Mouse (Mus musculus) 3T3-L1 (cell line): Measurements from ENCODE around the gene Hsd17b3.
A peak's percentile ranks its signal among the peaks of the same experiment; 100 is the strongest.
"Not testable (repeated sequence)": the region's sequence is repeated elsewhere in the genome, so short reads cannot be mapped to it uniquely, and the experiment has no call there.

Source experiments
- DNase-seq: peaks from one replicate; pipeline ENCODE4 v3.0.0-alpha.2; 2015; ENCODE audit warnings: low read depth, low spot score

Hsd17b3 gene

DNA sequence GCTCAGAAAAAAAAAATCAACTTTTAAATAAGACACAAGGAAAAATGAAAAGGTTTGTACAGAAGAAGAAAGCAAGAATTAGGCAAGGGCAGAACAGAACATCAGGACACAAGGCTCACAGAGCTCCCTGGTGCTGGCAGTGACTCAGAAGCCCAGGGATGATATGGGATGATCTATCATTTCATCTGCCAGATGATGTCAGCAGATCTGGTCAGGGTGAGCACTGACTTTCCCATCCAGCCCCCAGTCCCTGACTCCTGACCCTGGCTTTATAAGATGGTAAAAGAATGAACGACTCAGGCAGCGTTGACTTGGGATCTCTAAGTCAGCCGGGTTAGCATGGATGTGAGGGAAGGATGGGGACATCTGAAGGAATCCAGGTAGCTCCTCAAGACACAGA is 5.7 kb downstream of the Hsd17b3 start:
- no peak for DNase-seq

DNA sequence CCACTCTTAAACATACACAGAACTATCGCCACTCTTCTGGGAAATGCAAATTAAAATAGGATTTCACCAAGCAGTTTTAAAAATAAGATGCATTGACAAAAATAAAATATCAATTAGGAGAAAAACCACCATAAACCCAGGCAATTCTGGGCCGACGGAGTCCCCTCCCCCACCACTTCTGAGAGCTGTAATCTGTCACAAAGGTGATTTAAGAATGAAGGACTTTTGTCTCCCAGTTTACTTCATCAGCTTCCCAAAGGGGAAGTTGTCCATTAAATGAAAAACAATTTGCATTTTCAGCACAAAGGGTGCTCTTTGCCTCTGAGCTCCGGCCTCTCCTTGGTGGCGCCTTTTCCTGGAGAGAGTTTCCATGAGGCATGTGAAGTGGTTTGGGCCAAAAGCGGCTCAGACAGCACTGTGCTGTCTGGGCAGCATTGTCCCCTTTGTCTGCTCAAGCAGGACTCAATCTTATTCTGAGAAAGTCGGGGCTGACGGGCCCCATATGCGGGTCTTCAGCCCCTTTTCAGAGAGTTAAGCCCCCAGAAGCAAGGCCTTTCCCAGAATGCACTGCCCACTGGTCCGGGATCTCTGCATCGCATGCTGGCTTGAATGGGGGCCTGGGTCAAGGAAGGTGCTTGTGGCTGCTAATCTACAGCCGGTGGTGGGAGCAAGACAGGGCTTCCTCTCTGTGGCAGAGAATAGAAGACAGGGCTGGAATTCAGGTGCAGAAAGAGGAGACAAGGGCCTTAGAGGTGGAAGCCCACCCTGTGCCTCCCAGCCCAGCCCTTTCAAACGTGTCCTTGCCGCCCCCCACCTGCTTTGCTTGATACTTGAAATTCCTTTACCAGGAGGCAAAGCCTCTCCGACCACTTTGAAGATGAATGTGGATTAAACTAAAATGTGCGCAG is 7.8 kb downstream of the Hsd17b3 start:
- DNase-seq: no peak

DNA sequence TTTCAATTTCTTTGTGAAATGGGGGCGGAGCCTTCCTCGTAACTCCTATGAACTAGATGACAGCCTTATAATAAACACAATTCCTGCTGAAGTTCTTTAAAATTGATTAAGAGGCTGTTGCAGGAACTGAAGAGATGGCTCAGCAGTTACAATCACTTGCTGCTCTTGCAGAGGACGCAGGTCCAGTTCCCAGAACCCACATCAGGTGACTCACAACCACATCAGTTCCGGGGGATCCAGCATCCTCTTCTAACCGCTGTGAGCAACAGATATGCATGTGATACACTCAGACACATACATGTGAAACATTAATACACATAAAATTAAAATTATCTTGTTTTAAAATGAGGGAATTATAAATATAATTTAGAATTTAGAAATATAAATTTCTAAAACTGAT is 11.4 kb downstream of the Hsd17b3 start:
- no peak for DNase-seq

DNA sequence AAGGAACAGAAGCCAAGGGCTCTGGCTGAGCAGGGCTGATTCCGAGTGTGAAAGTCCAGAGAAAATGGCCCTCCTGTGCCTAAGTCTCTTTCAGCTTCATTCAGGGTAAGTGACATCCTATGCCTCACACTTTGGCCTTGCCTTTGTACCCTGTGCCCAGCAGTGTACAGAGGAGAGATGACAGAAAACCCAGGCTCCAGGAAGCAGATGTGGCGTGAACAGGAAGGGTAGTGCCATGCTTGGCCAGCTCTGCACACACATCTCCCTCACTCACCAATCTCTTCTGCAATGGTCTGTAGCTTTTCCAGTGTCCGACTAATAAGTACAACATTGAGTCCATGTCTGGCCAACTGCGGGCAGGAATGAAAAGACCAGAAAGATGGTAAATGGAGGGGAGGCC is 13.0 kb downstream of the Hsd17b3 start:
- no peak for DNase-seq

DNA sequence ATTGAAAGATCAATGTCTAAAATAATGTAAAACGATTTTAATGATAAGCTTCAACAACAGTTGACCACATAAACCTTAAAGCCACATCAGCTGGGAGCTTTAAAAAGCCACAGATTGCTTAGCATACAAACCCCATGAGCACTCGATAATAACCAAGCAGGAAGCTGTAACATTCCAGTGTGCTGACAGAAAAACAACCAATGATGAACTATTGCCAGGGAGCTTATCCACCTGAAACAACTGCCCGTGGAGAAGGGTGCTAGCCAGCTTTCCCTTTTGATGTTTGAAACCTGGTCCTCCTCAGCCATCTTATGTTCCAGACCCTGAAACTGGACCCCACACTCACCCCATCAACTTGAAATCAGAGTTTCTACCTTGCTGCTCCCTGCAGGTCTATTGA is 22.4 kb downstream of the Hsd17b3 start:
- no peak for DNase-seq

DNA sequence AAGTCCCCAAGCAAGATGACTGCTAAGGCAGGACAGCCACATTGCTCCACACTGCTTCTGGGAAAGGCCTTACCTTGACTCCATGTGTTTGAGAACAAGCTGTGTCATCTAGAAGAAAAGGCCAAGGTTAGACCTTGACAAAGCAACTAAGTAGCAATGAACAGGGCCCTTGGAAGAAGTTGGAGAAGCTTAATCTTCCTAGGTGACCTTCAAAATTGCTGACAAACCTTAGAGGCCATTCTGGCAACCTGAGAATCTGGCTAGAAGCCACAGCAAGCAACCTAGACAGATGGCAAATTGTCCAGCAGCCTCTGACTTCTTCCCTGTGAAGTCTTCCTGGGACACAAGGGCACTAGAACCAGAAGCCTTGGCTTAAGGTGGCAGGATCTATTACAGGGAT is 24.8 kb downstream of the Hsd17b3 start:
- DNase-seq: no peak

DNA sequence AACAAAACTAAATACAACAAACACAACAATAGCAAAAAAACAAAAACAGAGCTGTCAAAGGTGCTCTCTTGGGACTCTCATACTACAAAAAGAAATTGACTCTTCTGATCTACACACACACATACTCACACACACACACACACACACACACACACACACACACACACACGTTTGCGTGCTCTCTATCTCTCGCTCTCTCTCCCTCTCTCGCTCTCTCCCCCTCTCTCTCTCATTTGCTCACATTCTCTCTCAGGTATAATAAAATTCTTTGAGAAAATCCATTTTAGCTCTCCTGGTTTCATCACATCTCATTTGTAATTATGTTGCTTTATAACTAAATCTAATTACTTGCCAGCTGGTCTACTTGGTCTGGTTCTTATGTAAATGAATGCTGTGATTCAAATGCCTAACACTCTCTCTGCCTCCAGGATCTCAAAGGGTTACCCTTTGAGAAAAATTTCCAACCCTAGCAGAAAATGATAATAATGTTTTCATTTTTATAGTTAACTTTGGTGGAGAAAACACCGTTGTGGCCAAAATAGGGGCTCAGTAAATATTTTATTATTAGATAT is 28.0 kb downstream of the Hsd17b3 start:
- no peak for DNase-seq

DNA sequence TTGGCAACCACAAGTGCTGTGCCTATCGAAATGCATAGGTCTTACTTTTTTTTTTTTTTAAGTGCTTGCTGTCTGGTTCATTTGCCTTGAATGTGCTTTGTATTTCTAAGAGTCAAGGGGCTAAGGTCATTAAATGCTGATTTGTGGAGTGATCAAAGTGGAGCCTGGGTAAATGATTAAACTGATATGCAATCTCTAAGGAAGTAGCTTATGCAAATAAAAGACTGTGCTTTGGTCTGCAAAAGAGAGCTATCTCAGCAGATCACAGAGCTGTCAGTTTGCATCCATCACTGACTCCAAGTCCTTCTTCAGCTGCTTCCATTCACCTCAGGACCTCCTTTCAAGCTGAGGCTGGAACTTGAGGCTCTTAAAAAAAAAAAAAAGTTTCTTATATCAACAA is 35.1 kb downstream of the Hsd17b3 start:
- DNase-seq: no peak

DNA sequence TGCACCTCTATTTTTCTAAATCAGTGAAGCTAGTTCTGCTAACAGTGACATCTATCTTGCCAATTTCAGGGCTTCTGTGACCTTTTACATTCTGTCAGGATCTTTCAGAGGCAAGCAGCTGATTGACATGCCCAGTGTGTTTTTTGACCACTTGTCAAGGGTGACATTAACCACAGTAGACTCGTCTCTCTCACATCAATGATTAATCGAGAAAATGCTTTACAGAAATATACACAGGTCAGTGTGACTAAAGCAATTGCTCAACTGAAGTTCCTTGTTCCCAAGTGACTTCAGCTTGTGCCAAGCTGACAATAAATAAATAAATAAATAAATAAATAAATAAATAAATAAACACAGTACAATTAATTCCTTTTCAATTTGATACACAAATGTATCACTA is 36.7 kb downstream of the Hsd17b3 start:
- DNase-seq: not testable (repeated sequence)

DNA sequence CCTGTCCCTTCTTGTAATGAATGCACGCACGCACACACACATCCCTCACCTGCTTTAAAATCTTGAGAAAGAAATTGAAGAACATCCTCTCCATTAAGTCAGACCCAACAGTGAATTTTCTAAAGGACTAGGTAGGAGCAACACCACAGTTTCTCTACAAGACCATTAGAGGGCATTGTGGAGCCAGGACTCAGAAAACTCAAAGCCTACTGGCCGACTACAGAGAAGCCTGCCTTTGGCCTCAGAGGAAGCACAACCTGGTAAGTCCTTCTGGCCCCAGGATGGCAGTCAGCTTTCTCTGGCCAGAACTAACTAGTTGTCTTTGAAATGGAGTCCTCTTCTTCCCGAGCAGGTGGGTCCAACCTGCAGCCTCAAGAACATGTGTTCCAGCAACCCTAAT is 38.1 kb downstream of the Hsd17b3 start:
- no peak for DNase-seq

DNA sequence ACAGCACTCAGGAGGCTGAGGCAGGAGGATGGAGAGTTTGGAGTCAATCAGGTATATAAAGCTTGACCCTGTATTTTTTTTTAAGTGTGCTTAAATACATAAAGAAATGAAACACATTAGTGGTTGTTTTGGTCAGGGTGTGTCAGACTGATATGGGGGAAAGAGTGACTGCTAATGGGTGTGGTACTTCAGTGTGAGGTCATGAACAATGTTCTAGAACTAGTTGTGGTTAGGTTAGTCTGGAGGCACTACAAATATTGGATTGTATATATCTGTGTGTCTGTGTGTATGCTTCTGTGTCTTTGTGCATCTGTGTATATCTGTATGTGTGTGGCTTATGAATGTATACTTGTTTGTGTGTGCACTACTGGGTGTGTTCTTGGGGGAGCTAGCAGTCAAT is 39.5 kb downstream of the Hsd17b3 start:
- DNase-seq: no peak

DNA sequence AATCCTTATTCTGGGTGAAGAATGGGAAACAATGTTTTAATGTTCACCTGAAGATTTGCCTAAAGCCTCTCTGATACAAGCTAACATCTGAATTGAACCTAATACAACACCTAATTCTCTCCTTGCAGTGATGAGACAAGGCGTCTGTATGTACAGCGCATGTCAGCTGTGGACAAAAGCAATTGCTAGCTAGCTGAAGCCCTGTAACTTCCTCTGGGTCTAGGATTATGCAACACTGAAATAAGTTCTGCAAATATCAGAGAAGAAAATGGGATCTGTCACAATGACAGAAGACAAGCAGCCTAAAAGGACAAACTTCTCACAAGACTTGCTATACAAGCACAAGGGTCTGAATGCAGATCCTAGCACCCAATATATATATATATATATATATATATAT is 40.6 kb downstream of the Hsd17b3 start:
- DNase-seq: no peak

DNA sequence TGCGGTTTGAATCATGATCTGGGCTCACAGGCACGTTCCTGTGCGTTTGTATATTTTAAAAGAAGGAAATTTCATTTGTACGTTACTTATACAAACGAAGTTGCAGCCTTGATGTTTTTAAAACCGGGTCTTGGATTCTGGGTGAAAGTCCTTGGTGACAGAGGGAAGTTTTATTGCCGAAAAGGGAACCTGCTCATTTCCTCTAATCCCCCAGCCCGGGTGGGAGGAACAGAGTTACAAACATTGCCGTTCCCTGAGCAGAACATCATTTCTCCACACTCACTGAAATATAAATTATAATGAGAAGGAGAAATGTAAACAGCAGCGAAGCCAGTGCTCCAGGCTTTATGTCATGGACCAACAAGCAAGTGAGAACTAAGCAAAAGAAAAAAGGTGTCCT is 49.1 kb downstream of the Hsd17b3 start:
- no peak for DNase-seq

DNA sequence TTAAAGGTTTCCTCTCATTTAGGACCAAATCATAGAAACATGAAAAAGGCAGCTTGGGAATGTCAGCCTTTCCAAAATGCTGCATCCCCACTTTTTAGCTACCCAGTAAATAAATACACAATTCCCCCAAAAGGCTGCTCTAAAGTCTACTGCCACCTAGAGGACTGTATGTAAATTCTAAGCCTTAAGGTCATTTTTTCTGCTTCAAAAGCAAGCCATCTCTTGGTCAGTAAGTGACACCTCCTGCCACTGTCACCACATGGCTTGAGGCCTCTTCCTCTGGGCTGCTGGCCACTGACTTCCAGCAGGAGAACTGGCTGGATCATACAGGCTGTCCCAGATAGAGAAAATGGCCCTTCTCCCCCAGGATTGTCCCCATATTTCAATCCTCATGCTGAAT is 50.9 kb downstream of the Hsd17b3 start:
- peak; percentile 32 for DNase-seq

DNA sequence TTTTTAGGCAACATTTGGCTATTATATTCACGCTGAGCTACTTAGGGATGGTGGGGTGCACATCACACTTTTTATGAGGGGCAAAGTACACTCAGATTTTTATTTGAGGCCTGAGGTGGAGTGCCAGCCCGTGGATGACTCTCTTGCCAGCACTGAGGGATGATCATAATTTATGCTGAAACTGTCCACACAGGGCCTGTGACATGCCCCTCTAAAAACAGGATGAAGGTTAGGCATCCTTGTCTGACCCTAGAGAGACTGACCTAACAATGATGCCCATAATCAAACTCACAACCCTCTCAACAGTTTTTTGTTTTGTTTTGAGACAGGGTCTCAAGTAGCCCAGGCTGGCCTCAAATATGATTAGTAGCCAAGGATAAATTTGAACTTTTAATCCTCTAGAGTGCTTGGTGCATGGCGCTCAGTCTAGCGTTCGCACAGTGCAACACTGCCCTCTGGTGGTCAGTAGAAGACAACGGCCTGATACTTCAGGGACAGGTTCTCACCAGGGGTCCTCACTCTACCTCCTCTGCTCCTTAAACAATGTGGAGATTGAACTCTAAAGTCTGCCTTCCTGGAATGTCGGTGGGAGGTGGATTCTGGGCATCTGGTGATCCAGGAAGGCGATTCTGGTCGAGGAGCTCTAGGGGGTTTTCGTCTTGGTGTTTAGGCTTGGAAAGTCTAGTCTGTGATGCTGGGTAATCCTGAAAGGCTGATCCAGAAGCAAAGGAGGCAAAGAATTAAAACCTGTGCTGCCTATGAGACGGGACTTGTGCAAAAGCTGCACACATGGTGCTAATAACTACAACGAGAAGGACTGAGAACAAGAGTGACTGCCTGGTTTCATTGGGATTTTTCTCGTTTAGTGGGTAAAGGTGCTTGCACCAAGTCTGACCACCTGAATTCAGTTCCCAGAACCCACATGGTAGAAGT is 52.7 kb downstream of the Hsd17b3 start:
- DNase-seq: peak; percentile 80

DNA sequence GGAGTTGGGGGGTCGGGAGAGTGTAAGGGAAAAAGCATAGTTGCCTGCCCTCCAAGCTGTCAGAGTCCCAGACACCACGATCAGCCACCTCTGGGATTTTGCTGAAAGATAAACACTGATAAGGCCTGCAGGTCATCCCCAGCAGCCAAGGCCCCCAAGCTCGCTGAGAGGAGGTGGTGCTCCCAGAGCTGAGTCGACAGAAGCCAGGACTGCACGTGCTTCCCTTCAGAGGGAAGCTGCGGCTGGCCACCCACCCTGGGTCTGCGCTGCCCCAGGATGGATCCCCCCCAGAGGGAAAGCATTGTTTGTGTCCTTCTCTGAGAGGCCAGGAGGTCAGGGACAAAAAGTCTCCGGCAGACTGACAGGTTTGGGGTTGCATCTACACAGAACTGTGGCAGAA is 54.0 kb downstream of the Hsd17b3 start:
- no peak for DNase-seq

DNA sequence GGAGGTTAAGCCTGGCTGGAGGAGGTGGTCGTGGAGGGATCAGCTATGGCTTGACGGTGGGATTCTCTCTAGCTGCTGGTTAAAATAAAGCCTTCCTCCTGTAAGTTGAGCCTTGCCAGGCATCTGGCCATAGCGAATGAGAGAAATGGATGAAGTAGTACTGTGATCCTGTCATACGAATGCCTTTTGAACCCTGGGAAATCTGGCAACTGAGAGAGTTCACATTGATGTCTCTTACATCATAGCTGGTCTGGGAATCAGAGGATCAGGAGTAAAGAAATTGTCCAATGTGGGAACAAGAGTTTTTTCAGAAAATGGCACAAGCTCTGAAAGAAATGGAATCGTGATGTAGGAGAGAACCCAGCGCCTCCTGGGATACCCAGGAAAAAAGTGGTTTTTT is 55.1 kb downstream of the Hsd17b3 start:
- no peak for DNase-seq

DNA sequence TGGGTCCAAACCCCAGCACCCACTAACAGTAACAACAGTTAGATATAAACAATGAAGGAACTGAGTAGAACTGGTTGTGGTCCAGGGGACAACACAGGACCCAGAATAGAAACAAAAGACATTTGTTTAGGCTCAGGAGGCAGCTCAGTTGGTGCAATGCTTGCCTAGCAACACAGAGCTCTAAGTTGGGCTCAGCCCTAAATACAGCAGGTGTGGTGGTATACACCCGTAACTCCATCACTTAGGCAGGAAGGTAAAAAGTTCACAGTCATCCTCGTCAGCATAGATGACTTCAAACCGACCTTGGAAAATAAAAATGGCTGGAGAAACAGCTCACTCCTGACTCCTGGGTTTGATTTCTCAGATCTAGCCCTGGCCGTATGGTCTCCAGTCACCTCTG is 55.8 kb downstream of the Hsd17b3 start:
- DNase-seq: no peak

DNA sequence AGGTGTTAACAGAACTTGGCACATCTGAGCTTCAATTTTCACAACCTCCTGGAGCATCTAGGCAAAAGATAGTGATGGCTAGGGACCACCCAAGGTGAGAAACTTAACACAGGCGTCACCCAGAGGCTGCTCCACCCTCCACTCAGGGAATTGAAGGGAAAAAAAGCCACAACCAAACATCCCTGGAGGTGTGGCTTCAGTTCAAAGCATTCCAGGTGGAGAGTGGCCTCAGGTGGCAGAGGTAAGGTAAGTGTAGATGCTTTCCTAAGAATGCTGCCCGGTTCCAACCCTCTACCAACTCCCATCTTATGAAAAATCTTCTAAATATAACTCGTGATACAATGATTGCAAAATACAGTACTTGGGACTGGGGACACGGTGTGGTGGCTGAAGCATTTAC is 57.8 kb downstream of the Hsd17b3 start:
- DNase-seq: no peak

DNA sequence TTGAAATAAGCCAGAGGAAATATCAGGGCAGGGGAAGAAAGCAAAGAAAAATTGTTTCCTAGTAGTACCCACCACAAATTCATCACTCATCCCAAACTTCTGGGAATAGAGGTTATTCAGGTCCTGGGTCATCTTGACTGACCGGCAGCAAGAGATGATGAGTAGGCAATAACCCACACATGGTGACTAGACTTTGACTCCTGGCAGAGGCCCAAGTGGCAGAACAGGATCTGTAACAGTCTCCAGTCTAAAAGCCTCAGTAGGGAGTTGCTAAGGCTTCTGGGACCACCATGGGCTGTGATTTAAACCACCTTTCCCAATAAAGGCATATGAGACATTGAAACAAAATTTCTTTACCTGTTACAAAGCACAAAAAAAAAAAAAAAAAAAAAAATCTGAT is 58.2 kb downstream of the Hsd17b3 start:
- peak; percentile 31 for DNase-seq

DNA sequence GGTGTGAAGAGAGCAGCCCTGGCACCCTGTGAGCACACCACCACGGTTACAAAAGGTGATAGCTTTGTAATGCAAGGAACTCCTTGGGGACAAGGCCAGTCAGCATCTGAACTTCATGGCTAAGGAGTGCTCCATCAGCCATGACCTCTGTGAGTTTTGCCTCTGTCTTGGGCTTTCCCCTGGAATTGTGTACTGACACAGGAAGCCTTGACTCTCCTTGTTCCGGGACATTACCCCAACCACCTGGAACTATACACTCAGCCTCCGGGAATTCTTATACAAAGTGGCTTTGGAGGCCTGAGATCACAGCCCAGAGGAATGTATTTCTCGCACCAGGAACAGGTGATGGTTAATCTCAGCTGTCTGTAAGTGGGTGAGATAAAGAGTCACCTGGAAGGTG is 64.2 kb downstream of the Hsd17b3 start:
- DNase-seq: no peak

DNA sequence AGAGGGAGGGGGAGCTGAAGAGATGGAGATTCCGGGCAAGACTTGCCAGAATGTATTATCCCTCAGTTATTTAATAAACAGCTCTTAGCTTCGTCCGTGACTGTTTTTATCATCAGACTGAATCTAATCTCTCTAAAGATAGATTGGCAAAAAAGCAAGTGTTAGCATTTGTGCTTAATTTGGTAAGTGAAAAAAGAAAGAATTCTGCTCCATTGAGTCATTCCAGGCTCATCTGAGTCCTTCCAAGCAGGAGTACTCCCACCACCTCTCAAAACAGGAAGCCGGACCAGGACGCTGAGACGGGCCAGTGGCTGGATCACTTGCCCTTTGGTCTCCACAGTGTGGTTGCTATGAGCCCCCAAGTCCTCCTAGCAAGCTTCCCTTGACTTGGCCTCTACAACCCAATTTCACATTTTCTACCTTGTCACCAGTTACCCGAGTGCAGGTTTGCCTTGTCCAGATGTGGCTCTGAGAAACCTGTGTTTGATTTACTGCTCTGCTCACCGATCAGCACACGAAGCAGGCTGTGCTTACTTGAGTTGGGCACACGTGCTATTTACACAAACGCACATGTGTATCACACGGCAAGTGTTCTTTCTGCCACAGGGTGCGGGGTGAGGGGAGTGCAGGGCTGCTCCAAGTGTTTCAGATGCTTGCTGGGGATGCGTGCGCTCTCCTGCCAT is 66.1 kb downstream of the Hsd17b3 start:
- no peak for DNase-seq
